Mouse (Mus musculus) olfactory bulb, adult 2 months (tissue): Measurements from ENCODE around the gene Ptpn4. TPM values are rescaled to one million over a fixed set of nuclear protein-coding genes. Genes with fewer than 3 reads are reported as not detected.

Experiments used
- H3K27ac ChIP-seq: fragments of 200-500 bp; 2 replicates; pipeline ENCODE4 v1.5.1; 2012; ENCODE audit warnings: low read depth, low read length; ENCODE audit not compliant: insufficient read depth
- H3K4me1 ChIP-seq: fragments of 200-500 bp; 2 replicates; pipeline ENCODE4 v1.6.1; 2012; ENCODE audit warnings: low read length; ENCODE audit not compliant: control insufficient read depth, insufficient read depth
- H3K4me3 ChIP-seq: fragments of 200-500 bp; 2 replicates; pipeline ENCODE4 v1.5.1; 2012; ENCODE audit warnings: mild to moderate bottlenecking, low read depth, low read length, moderate library complexity; ENCODE audit not compliant: insufficient read depth
- CTCF ChIP-seq: fragments of 200-500 bp; IDR thresholded peaks from 2 replicates; pipeline ENCODE4 v1.5.1; 2012; ENCODE audit warnings: low read depth, mild to moderate bottlenecking, low read length, moderate library complexity; ENCODE audit not compliant: insufficient read depth
- POLR2A ChIP-seq: fragments of 200-500 bp; IDR thresholded peaks from 2 replicates; pipeline ENCODE4 v1.6.1; 2012; ENCODE audit warnings: mild to moderate bottlenecking, low read depth, low read length, moderate library complexity; ENCODE audit not compliant: insufficient read depth
- WGBS: fragments of 180-500 bp; shearing (Covaris S2); methylation state at CpG from one replicate; pipeline ENCODE4 v1.1.7; 2018; 5-methylcytosine and 5-hydroxymethylcytosine counted together
- polyA plus RNA-seq: library from polyadenylated mRNA; stranded (reverse); fragments of >200 nt; gene quantifications from 2 replicates; pipeline ENCODE4 v1.2.4, GENCODE M21; 2012; ENCODE audit warnings: low replicate concordance; ENCODE audit not compliant: missing spikeins, insufficient read depth, insufficient read length

Gene Ptpn4
- polyA plus RNA-seq, result 271 TPM in 1 of 2 replicates, not detected in the other

DNA sequence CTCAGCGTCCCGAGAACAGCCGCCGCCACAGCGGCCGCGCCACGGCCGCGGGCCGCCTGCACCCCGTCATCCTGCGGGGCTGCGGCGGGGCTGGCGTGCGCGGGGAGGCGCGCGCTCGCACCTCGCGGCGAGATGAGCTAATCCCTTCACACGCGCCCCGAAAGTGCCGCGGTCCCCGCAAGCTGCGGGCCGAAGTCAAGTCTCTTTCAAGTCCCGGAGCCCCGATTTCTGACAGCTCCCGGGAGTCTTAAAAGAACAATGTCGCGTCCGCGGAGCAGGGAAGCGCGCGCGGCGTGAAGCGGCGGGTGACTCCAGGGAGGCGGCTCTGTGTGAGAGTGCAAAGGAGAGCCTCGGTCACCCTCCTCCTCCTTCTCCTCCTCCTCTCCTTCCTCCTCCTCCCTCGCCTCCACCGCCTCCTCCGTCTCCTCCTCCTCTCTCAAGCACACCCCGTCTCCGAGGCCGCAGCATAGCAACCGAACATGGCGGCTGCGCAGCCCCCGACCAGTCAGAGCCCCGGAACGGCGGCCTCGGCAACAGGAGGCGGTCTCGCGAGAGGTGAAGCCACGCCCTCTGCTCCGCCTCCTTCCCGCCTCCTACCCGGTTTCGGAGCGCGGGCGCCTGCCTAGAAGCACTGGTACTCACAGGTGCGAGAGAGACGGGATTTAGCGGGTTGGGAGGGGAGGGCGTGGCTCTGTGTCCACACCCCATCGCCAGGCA, at the start of gene Ptpn4:
Gene Ptpn4 (minus strand): TSS at position 579 of the 717 bp plus-strand sequence.
- no peak for TF ChIP-seq CTCF
- peak; percentile 90 for TF ChIP-seq POLR2A
- WGBS, result under 1% methylated on average over 78 of the region's 79 CpGs
- Histone ChIP-seq H3K4me3 (peak within 1 kb of the TSS; percentile 89), H3K4me1 (no peaks in the 10 kb centered on the region; the same call in 1 of the 2 replicates), H3K27ac (peak within 1 kb of the TSS; percentile 74)

DNA sequence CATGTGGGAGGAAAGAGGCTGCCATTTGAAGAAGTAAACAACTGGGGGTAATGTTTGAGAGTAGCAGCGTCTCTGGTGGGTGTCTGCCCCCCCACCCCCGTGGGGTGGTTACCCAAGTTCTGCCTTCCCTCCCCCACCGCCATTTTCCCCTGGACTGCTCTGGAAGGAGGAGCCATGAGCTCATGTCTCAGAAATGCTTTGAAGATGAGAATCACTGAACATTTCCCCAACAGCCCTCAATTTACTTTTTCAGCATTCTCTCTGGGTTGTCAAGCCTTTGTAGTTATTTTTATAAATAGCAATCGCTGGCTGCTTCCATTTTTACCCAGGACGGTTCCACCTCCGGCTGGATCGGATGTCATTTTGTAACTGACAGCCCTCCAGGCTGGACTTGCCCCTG, 48.9 kb upstream of the Ptpn4 start:
- TF ChIP-seq POLR2A, result no peak
- no peak for TF ChIP-seq CTCF
- H3K4me3 ChIP-seq, result no peak overlapping the region
- peaks cover 18% of the 10 kb centered on the region for H3K4me1 ChIP-seq
- 19% methylated on average over 7 of the region's 7 CpGs for WGBS
- H3K27ac ChIP-seq, result no peak overlapping the region

DNA sequence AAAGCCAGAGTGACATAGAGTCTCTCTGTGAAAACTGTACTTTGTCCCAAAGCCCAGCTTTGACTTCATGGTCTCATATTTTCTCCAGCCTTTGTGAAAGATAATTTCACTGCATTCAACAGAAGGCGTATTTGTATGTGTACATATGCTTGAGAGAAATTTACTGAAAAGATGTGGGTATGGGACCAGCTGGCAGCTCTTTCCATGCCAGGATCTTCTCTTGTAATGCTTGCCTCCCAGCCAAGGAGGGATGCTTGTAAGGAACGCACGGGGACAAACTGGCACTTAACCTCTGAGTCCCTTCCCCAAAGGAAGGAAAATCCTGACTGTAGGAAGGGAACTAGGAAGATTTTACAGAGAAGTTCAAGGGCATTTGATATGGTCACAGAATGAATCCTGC, 46.9 kb upstream of the Ptpn4 start:
- H3K4me1 ChIP-seq, result peaks cover 12% of the 10 kb centered on the region
- 71% methylated on average over 3 of the region's 3 CpGs for WGBS
- TF ChIP-seq POLR2A, result no peak
- no peak for TF ChIP-seq CTCF
- no peak overlapping the region for H3K27ac ChIP-seq
- H3K4me3 ChIP-seq, result no peak overlapping the region

DNA sequence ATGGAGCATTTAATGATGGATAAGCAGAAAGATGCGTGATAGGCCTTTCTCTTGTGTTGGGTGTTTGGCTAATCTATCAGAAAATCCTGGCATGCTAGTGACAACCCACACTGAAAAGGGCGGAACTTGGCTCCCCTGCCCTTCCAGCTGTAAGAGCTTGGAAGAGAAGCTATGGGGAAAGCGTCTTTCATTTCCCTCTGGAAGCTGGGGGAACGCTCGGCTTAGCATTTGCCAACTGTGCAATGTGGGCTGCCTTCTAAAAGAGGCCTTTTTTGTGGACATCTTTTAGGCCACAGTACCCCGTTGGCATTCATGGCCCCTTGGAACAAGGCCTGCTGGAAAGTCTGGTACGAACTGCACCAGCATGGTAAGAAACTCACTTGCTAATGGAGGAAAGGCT, 41.5 kb upstream of the Ptpn4 start:
- Histone ChIP-seq H3K4me3 (no peak overlapping the region), H3K4me1 (peaks cover 6% of the 10 kb centered on the region), H3K27ac (peak overlapping the region; percentile 71; the same call in 1 of the 2 replicates)
- WGBS, result 47% methylated on average over 7 of the region's 7 CpGs
- TF ChIP-seq POLR2A, result no peak
- no peak for TF ChIP-seq CTCF

DNA sequence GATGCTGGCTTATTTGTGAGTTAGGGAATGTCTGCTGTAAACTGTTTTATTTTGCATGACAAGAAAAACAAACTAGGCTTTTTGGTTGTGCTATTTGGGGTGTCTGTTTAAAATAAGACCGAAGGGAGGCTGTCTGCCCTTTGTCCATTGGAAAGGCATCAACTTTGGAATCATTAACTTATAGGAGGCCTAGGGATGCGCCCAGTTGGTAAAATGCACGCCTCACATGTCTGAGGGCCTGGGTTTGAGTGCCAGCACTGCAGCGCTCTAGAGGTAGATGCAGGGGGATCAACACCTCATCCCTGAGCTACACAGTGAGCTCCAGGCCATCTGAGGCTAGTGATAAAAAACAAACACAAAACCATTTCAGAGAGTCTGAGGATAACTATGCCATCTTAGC, 40.1 kb upstream of the Ptpn4 start:
- TF ChIP-seq POLR2A (no peak), CTCF (no peak)
- no peak overlapping the region for H3K27ac ChIP-seq
- peaks cover 6% of the 10 kb centered on the region for H3K4me1 ChIP-seq
- WGBS, result 89% methylated on average over 4 of the region's 4 CpGs
- no peak overlapping the region for H3K4me3 ChIP-seq

DNA sequence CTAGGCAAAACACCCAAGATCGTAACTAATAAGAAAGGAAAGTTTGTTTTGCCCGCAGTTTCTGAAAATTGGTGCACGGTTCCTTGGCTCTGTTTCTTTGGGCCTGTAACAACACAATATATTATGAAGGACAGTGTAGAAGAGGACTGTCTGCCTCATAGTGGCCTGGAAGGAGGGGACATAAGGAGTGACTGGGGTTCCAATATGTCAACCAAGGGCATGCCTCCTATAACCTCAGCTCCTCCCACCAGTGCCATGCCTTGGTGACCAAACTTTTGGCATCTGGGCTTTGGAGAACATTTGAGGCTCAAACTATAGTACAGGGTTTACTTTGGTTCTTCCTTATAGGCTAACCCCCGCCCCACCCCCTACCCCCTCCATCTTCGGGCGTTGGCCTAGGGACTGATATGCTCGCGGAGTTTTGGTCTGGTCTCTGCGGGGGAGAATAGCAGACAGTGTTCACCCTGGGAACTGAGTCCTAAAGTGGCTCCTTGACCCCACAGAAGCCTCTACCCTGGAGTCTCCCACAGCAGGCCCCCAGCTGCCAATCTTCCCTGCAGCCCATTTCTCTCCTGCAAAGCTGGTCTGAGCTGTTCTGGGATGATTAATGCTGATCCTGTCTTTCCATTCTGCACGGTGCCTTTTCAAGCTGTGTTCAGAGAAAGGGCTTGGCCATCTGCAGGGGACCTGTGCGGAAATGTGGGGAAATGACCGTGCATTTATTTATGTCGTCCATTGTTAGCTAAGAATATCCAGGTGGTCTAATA, 31.2 kb upstream of the Ptpn4 start:
- H3K27ac ChIP-seq, result no peak overlapping the region
- H3K4me1 ChIP-seq, result peaks cover 4% of the 10 kb centered on the region
- no peak overlapping the region for H3K4me3 ChIP-seq
- TF ChIP-seq CTCF, result no peak
- TF ChIP-seq POLR2A, result no peak
- 73% methylated on average over 13 of the region's 13 CpGs for WGBS

DNA sequence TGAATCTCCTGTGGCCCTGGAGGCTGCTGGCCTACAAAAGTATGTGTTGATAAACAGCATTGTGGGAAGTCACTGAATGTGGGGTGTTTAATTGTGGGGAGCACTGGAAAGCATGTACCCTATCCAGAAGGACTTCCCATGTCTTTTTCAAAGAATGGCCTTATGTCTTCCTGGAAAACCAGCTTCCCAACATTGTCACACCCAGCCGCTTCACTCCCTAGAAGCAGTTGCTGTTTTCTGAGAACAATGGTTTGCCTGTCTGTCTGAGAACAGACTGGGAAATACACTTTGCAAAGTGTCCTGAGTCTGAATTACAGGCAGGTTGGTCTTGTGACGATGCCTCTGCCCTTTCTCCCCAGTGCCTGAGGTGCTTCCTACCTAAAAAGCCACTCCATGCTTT, 29.9 kb upstream of the Ptpn4 start:
- TF ChIP-seq CTCF (no peak), POLR2A (no peak)
- no peak overlapping the region for H3K4me3 ChIP-seq
- H3K27ac ChIP-seq, result no peak overlapping the region
- H3K4me1 ChIP-seq, result peaks cover 6% of the 10 kb centered on the region
- WGBS, result 80% methylated on average over 2 of the region's 2 CpGs

DNA sequence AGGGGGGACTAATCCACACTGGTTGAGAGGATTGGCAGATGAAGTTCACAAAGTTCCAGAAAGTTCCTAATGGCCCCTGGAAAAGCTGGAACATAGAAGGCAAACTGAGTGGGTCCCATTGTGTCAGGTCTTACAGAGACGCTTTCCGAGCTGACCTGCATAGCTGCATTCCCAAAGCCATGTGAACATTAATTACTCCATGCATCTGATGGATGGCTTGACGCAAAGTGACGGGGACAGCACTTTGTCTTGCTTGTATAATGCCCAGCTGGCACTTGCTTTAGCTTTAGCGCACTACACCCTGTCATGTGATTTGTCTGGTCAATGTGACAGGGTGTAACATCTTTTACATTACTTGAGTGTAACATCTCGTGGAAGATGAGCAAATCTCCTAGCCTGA, 27.9 kb upstream of the Ptpn4 start:
- no peak for TF ChIP-seq CTCF
- no peak for TF ChIP-seq POLR2A

DNA sequence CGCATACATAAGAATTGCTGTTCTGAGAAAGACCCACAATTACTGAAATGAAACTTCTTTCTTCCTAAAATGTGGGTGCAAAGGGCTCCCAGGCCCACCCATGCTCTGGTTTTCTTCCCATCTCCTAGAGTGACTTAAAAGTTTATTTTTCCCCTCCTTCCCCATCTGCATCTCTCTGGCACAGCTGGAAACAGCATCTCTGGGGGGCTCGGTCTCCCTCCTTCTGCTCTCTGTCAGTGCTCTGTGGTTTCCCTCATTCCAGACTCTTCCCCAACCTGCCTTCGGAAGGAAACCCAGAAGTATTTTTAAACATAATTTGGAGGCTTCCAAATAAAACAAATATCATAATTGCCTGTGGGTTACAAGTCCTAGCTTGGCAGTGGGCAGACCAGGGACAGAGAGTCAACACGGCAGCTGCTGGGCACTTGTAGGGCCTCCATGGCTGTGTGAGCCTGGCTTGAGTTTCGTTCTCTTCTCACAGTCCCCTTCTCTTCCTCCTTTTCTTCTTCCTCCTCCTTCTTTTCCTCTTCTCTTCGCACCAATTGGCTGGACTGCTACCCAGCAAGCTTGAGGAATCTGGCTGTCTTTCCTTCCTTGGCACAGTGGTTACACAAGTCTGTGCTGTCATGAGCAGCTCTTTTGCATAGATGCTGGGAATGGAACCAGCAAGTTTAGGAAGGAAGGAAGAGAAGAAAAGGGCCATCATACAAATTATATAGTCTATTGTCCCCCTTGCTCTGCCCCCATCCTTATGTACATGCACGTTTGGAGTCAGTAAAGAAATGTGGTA, 26.3 kb upstream of the Ptpn4 start:
- no peak for TF ChIP-seq POLR2A
- no peak for TF ChIP-seq CTCF
- peaks cover 6% of the 10 kb centered on the region for H3K4me1 ChIP-seq
- peak overlapping the region; percentile 58; the same call in 1 of the 2 replicates for H3K27ac ChIP-seq
- no peak overlapping the region for H3K4me3 ChIP-seq
- 29% methylated on average over 7 of the region's 7 CpGs for WGBS

More for the DNA sequence above, 27.9 kb upstream of the Ptpn4 start:
- peaks cover 6% of the 10 kb centered on the region for H3K4me1 ChIP-seq
- no peak overlapping the region for H3K4me3 ChIP-seq
- WGBS, result 95% methylated on average over 6 of the region's 6 CpGs
- H3K27ac ChIP-seq, result no peak overlapping the region
